ENCODE assay signal across 29 mouse cellular contexts in the genomic region with DNA sequence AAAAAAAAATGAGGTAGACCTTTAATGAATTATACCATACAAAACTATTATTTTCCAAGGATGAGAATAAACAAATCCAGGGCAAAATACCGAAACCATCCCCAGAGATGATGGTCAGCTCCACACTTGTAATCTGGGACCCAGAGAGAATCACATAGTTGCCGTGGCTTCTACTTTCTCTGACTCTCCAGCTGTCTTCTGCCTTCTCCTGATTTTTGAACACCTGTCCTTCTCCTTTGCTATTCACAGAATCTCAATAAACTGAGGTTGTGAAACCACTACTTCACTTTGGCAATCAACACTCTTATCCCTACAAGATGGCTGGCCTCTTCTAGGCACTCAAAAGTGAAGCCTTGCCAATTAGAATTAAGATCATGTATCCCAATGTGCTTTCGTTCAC.
"Had no signal": no experiment of that assay in that cellular context is flagged by ENCODE, and none has a peak within 500 bp of the region (broad histone marks: within the 10 kb centered on the region; RNA-seq: fewer than 3 reads in every experiment).

No protein-coding gene starts in this region.

- H3K27me3 ChIP-seq: heart, embryonic 12.5 days; heart, embryonic 13.5 days; heart, embryonic 15.5 days; hindbrain, embryonic 12.5 days; hindbrain, embryonic 13.5 days; hindbrain, embryonic 15.5 days; intestine, embryonic 15.5 days; kidney, embryonic 15.5 days had no signal

- DNase-seq: heart, postnatal 10 days; heart, postnatal 14 days; heart, postnatal 36 days; heart, postnatal 4 days; kidney, adult 11 months; kidney, adult 18-20 months; kidney, adult 2 months; kidney, adult 8-10 months; kidney, adult 9 months; kidney, postnatal 10 days; kidney, postnatal 14 days; kidney, postnatal 25 days; kidney, postnatal 36 days; kidney, postnatal 4 days; layer of hippocampus, adult 9-11 months; layer of hippocampus, postnatal 36 days had no signal

- H3K4me2 ChIP-seq: heart, embryonic 11.5 days; heart, embryonic 12.5 days; heart, embryonic 13.5 days; heart, embryonic 15.5 days; hindbrain, embryonic 12.5 days; hindbrain, embryonic 13.5 days; hindbrain, embryonic 14.5 days; hindbrain, embryonic 15.5 days; intestine, embryonic 15.5 days; kidney, embryonic 15.5 days had no signal

- H3K4me3 ChIP-seq: heart, embryonic 10.5 days; heart, embryonic 12.5 days; heart, embryonic 13.5 days; heart, embryonic 15.5 days; hindbrain, embryonic 10.5 days; hindbrain, embryonic 12.5 days; hindbrain, embryonic 13.5 days; hindbrain, embryonic 15.5 days; intestine, embryonic 15.5 days; kidney, embryonic 15.5 days; layer of hippocampus, adult 2 months had no signal

- H3K36me3 ChIP-seq: heart, embryonic 10.5 days; heart, embryonic 12.5 days; heart, embryonic 13.5 days; heart, embryonic 15.5 days; hindbrain, embryonic 10.5 days; hindbrain, embryonic 12.5 days; hindbrain, embryonic 13.5 days; hindbrain, embryonic 15.5 days; intestine, embryonic 15.5 days; kidney, embryonic 15.5 days had no signal
